Mouse (Mus musculus) bone marrow, adult 2 months (tissue): ENCODE data around the gene Usp9x.

ENCODE experiments used
- CTCF ChIP-seq: fragments of 200-500 bp; IDR thresholded peaks from 2 replicates; pipeline ENCODE4 v1.5.1; 2011; ENCODE audit warnings: low read length, control low read depth; ENCODE audit not compliant: control insufficient read depth, insufficient read depth
- POLR2A ChIP-seq: fragments of 200-500 bp; IDR thresholded peaks from 2 replicates; pipeline ENCODE4 v1.6.1; 2011; ENCODE audit warnings: low read depth, mild to moderate bottlenecking, control low read depth, low read length, borderline replicate concordance; ENCODE audit not compliant: control insufficient read depth

- TF ChIP-seq CTCF = no peak
- no peak for TF ChIP-seq POLR2A
Measured at GRCm38 (mm10) chrX:13022547-13023310, 48.6 kb upstream of the Usp9x start.
